Mouse (Mus musculus): ENCODE results near the gene Rasgef1c. TPM values are rescaled to one million over a fixed set of nuclear protein-coding genes. Genes with fewer than 3 reads are reported as not detected.

Rasgef1c gene
- total and polyA plus RNA-seq, 3 experiments = 0.12 to 0.15 TPM; not detected in 1

DNA sequence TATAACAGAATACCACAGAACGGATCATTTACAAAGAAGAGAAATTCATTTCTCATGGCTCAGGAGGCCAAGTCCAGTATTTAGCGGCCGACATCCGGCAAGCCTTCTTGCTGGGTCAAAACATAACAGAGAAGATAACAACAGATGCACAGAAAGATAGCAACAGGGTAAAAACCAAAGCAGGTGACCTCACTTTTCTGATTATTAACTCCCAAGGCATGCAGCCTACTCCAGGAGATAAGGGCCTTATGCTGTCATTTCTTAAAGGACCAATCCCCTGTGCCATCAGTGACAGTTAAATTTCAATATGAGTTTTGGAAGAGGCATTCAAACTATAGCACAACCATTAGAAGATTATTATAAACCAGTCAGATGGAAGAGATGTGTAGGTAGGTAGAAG, 101.2 kb downstream of the Rasgef1c start:
- Histone ChIP-seq H3K9me3 (replicated peaks; ENCODE audit: insufficient read depth, low read length) (no peaks in the 10 kb centered on the region), H3K79me2 (ENCODE audit: control insufficient read depth, insufficient read depth, low read length, poor library complexity) (no peaks in the 10 kb centered on the region), H3K27me3 (ENCODE audit: control insufficient read depth in 1 of 2, insufficient read depth in 2 of 2, low read length in 2 of 2) (no peaks in the 10 kb centered on the region), H3K27ac (ENCODE audit: control insufficient read depth, low read depth, low read length) (no peak overlapping the region), H3K4me1 (ENCODE audit: control insufficient read depth in 1 of 2, insufficient read depth in 2 of 2, low read length in 2 of 2) (peaks cover 8 to 11% of the 10 kb centered on the region in 2 experiments), H3K4me3 (ENCODE audit: control insufficient read depth in 1 of 2, insufficient read depth in 1 of 2, low read depth in 2 of 2, low read length in 2 of 2) (no peak overlapping the region), H3K36me3 (ENCODE audit: control insufficient read depth in 1 of 2, insufficient read depth in 2 of 2, low read length in 2 of 2) (peaks cover 0 to 10% of the 10 kb centered on the region in 2 experiments; a peak in 2 of 4 replicates), H3K9ac (ENCODE audit: control insufficient read depth, low read depth, low read length, poor library complexity, severe bottlenecking) (no peak overlapping the region)
- no peak for DNase-seq (ENCODE audit: low read depth, low spot score)
- TF ChIP-seq MAFK (IDR thresholded peaks at IDR 0.05; ENCODE audit: borderline replicate concordance, low read depth, low read length) (no peak), NRF1 (IDR thresholded peaks at IDR 0.05; ENCODE audit: insufficient read depth, low read depth, low read length, poor library complexity, severe bottlenecking) (no peak), TAL1 (IDR thresholded peaks at IDR 0.05; ENCODE audit: low read length) (no peak), UBTF (IDR thresholded peaks at IDR 0.05; ENCODE audit: borderline replicate concordance, insufficient read depth, low read depth, low read length) (no peak), POLR2AphosphoS2 (IDR thresholded peaks at IDR 0.05; ENCODE audit: low read length) (no peak), POLR2AphosphoS5 (IDR thresholded peaks at IDR 0.05; ENCODE audit: borderline replicate concordance, low read depth, low read length) (no peak), SIN3A (IDR thresholded peaks at IDR 0.05; ENCODE audit: low read length) (peak; percentile 50), MEF2A (IDR thresholded peaks at IDR 0.05; ENCODE audit: extremely low read depth, insufficient replicate concordance, low read depth, low read length, poor library complexity, severe bottlenecking) (no peak), TBP (IDR thresholded peaks at IDR 0.05; ENCODE audit: low read depth, low read length) (no peak), TCF12 (IDR thresholded peaks at IDR 0.05; ENCODE audit: low read depth, low read length) (peak; percentile 46; the same call in 1 of the 2 replicates), MYB (IDR thresholded peaks at IDR 0.05; ENCODE audit: low read depth, low read length) (no peak), ZNF384 (IDR thresholded peaks at IDR 0.05; ENCODE audit: low read depth, low read length) (no peak), CTCF (IDR thresholded peaks at IDR 0.05 in 2 of 3, conservative IDR thresholded peaks at IDR 0.05 in 1 of 3; ENCODE audit: control insufficient read depth in 1 of 3, insufficient read depth in 1 of 3, low read depth in 2 of 3, low read length in 3 of 3, poor library complexity in 1 of 3, severe bottlenecking in 1 of 3) (no peak), ZMIZ1 (IDR thresholded peaks at IDR 0.05; ENCODE audit: low read depth, low read length) (no peak), ELF1 (IDR thresholded peaks at IDR 0.05; ENCODE audit: low read depth, low read length) (no peak), RAD21 (IDR thresholded peaks at IDR 0.05; ENCODE audit: low read depth, low read length) (no peak), KAT2A (conservative IDR thresholded peaks at IDR 0.05; ENCODE audit: low read depth, low read length) (no peak), ETS1 (IDR thresholded peaks at IDR 0.05; ENCODE audit: low read depth, low read length) (peak; percentile 72), MAX (IDR thresholded peaks at IDR 0.05; ENCODE audit: low read length) (no peak), RCOR1 (IDR thresholded peaks at IDR 0.05; ENCODE audit: low read depth, low read length) (peak; percentile 38; the same call in 1 of the 2 replicates), GATA1 (IDR thresholded peaks at IDR 0.05; ENCODE audit: low read depth, low read length) (peak; percentile 76), EP300 (IDR thresholded peaks at IDR 0.05; ENCODE audit: low read depth in 1 of 2, low read length in 2 of 2) (peak; percentile 49 to 50; a peak in 3 of 4 replicates), BHLHE40 (IDR thresholded peaks at IDR 0.05; ENCODE audit: borderline replicate concordance, low read depth, low read length) (peak; percentile 39; the same call in 1 of the 2 replicates), MXI1 (IDR thresholded peaks at IDR 0.05; ENCODE audit: low read depth, low read length) (peak; percentile 23; the same call in 1 of the 2 replicates), USF2 (IDR thresholded peaks at IDR 0.05; ENCODE audit: borderline replicate concordance in 1 of 2, insufficient read depth in 1 of 2, low read depth in 1 of 2, low read length in 2 of 2) (no peak), NELFE (IDR thresholded peaks at IDR 0.05; ENCODE audit: low read depth, low read length) (no peak), HCFC1 (IDR thresholded peaks at IDR 0.05; ENCODE audit: low read depth, low read length) (no peak), USF1 (IDR thresholded peaks at IDR 0.05; ENCODE audit: low read depth, low read length) (no peak), MYC (IDR thresholded peaks at IDR 0.05; ENCODE audit: low read depth, low read length) (no peak), CHD1 (IDR thresholded peaks at IDR 0.05; ENCODE audit: low read depth, low read length) (no peak), SMC3 (IDR thresholded peaks at IDR 0.05; ENCODE audit: low read depth, low read length) (no peak), POLR2A (IDR thresholded peaks at IDR 0.05; ENCODE audit: control insufficient read depth in 1 of 2, insufficient read depth in 1 of 2, low read depth in 1 of 2, low read length in 2 of 2, poor library complexity in 1 of 2) (no peak), ZKSCAN1 (IDR thresholded peaks at IDR 0.05; ENCODE audit: low read depth, low read length) (no peak), JUND (IDR thresholded peaks at IDR 0.05; ENCODE audit: low read depth, low read length) (no peak), ZC3H11A (IDR thresholded peaks at IDR 0.05; ENCODE audit: low read depth, low read length) (no peak), CHD2 (IDR thresholded peaks at IDR 0.05; ENCODE audit: low read length) (no peak), MAZ (IDR thresholded peaks at IDR 0.05; ENCODE audit: low read depth, low read length) (no peak), GABPA (IDR thresholded peaks at IDR 0.05; ENCODE audit: low read depth, low read length) (no peak)

Data from MEL (cell line).